Mouse (Mus musculus) heart, postnatal 0 days (tissue): ENCODE results near the gene Zkscan1. TPM values are rescaled to one million over a fixed set of nuclear protein-coding genes. Genes with fewer than 3 reads are reported as not detected.
"Not testable (repeated sequence)": the region's sequence is repeated elsewhere in the genome, so short reads cannot be mapped to it uniquely, and the experiment has no call there.

Experiments used
- ATAC-seq: fragments of 200-750 bp; cut with Nextera tagmentation; 2 replicates; pipeline ENCODE4 v1.8.0; 2017; ENCODE audit warnings: low read depth, moderate number of reproducible peaks, moderate library complexity; ENCODE audit not compliant: insufficient read depth
- DNase-seq: peaks from one replicate; pipeline ENCODE4 v3.0.0-alpha.2; 2016; ENCODE audit warnings: low spot score
- H3K27ac ChIP-seq: fragments of 300-500 bp; sonication (generic); 2 replicates; pipeline ENCODE4 v1.5.1; 2014; ENCODE audit warnings: low read depth, mild to moderate bottlenecking
- H3K27me3 ChIP-seq: fragments of 300-500 bp; sonication (generic); 2 replicates; pipeline ENCODE4 v1.6.1; 2014; ENCODE audit warnings: low read length, mixed read lengths; ENCODE audit not compliant: control insufficient read depth, insufficient read depth
- H3K36me3 ChIP-seq: fragments of 300-500 bp; sonication (generic); replicated peaks from 2 replicates; pipeline ENCODE4 v1.6.1; 2014; ENCODE audit warnings: low read length, mixed read lengths; ENCODE audit not compliant: control insufficient read depth, insufficient read depth
- H3K4me1 ChIP-seq: fragments of 300-500 bp; sonication (generic); 2 replicates; pipeline ENCODE4 v1.6.1; 2014; ENCODE audit warnings: antibody characterized with exemption; ENCODE audit not compliant: control insufficient read depth, insufficient read depth
- H3K4me2 ChIP-seq: fragments of 300-500 bp; sonication (generic); 2 replicates; pipeline ENCODE4 v1.6.1; 2014; ENCODE audit warnings: low read depth, mild to moderate bottlenecking, low read length, moderate library complexity
- H3K4me3 ChIP-seq: fragments of 300-500 bp; sonication (generic); 2 replicates; pipeline ENCODE4 v1.5.1; 2014; ENCODE audit warnings: low read depth, low read length
- H3K9ac ChIP-seq: fragments of 300-500 bp; sonication (generic); replicated peaks from 2 replicates; pipeline ENCODE4 v1.6.1; 2014; ENCODE audit warnings: low read depth, low read length, mixed read lengths
- H3K9me3 ChIP-seq: fragments of 300-500 bp; sonication (generic); replicated peaks from 2 replicates; pipeline ENCODE4 v1.6.1; 2016; ENCODE audit warnings: low read length; ENCODE audit not compliant: control insufficient read depth
- CTCF ChIP-seq: IDR thresholded peaks from 2 replicates; pipeline ENCODE4 v1.5.1; 2016; ENCODE audit warnings: antibody characterized with exemption, control low read depth, low read depth
- EP300 ChIP-seq: IDR thresholded peaks from 2 replicates; pipeline ENCODE4 v1.6.1; 2016; ENCODE audit warnings: antibody characterized with exemption, low read depth
- WGBS: fragments of 180-500 bp; shearing (Covaris S2); extraction: QIAGEN DNeasy Blood & Tissue Kit; methylation state at CpG from one replicate; pipeline ENCODE4 v1.1.7; 2014; 5-methylcytosine and 5-hydroxymethylcytosine counted together
- polyA plus RNA-seq: library from polyadenylated mRNA; unstranded; fragments of >200 nt; fragmentation: Nextera tagmentation; extraction: Ambion mirVana; gene quantifications from 2 replicates; pipeline ENCODE4 v1.2.1, GENCODE M21; 2015
- total RNA-seq: library from RNA; depleted of rRNA; stranded (reverse); fragments of >200 nt; gene quantifications from 2 replicates; pipeline ENCODE4 v1.2.3, GENCODE M21; 2014; ENCODE audit warnings: low replicate concordance; rRNA removed

Zkscan1 gene
- total RNA-seq (10.9 and 19.1 TPM in 2 replicates), polyA plus RNA-seq (5.4 and 6.5 TPM in 2 replicates)

GRCm38 (mm10) chr5:138084996-138085395 lies at the start of gene Zkscan1:
Gene Zkscan1, plus strand, starts transcription at chr5:138085084.
- peak; percentile 92 for DNase-seq
- peak within 1 kb of the TSS; percentile 78 for H3K4me3 ChIP-seq
- peak within 1 kb of the TSS; percentile 93 for H3K9ac ChIP-seq
- peaks cover 8% of the 10 kb centered on the region for H3K4me1 ChIP-seq
- peak within 1 kb of the TSS; percentile 87 for H3K4me2 ChIP-seq
- peak within 1 kb of the TSS; percentile 83 for H3K27ac ChIP-seq
- no peaks in the 10 kb centered on the region for H3K27me3 ChIP-seq
- no peaks in the 10 kb centered on the region for H3K9me3 ChIP-seq
- H3K36me3 ChIP-seq: peaks cover 5% of the 10 kb centered on the region; the same call in 1 of the 2 replicates
- ATAC-seq: peak; percentile 98
- TF ChIP-seq EP300: no peak
- no peak for TF ChIP-seq CTCF
- WGBS: under 1% methylated on average over 27 of the region's 27 CpGs

DNA sequence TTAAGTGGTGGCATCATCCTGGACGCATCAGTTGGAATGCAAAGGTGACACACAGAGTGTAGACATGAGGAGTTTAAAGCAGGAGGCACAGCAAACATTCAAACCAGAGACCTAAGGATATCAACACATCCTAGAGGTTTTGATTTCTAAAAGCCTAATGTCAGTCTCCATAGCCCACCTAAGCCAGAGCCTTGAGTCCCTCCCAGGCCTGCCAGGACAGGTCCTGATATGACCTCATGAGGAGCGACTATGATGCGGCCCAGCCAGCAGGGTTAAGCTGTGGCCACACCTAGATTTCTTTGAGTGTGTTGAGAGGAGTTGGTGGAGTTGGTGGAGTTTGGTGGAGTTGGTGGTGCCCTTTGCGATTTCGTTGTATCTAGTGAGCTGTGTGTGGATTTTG lies 32.0 kb upstream of the Zkscan1 start, which contains the start of gene Smok3c:
Gene Smok3c (plus strand): TSS at position 301 of the 400 bp plus-strand sequence.
- H3K27me3 ChIP-seq, H3K4me1 ChIP-seq, H3K4me2 ChIP-seq, H3K4me3 ChIP-seq, DNase-seq, ATAC-seq, H3K9ac ChIP-seq, H3K36me3 ChIP-seq, H3K27ac ChIP-seq, H3K9me3 ChIP-seq: not testable (repeated sequence)
- WGBS: no CpG with 5 or more reads among the region's 5 CpGs

DNA sequence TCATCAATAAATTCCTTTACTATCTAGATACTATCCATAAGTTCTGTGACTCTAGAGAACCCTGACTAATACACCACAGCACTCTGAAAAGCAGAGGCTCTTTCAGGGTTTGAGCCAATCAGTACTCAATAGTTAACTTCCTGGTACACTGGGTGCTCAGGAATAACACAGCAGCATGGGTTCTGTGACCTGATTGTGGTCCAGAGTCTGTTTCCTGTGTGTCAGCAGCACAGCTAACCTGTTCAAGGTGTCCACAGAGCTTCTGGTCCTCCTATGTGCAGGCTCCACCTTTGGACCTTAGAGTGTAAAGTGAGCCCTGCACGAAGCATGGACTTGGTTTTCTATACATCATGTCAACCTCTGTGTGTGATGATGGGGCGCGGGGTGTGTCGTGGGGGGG lies 11.1 kb upstream of the Zkscan1 start:
- Histone ChIP-seq H3K9ac (no peak overlapping the region), H3K4me1 (no peaks in the 10 kb centered on the region), H3K27ac (no peak overlapping the region), H3K36me3 (no peaks in the 10 kb centered on the region), H3K27me3 (no peaks in the 10 kb centered on the region), H3K4me3 (no peak overlapping the region), H3K9me3 (no peaks in the 10 kb centered on the region), H3K4me2 (no peak overlapping the region)
- whole genome bisulfite sequencing: 84% methylated on average over 4 of the region's 4 CpGs
- DNase-seq: no peak
- no peak for ATAC-seq
- TF ChIP-seq CTCF (no peak), EP300 (no peak)

DNA sequence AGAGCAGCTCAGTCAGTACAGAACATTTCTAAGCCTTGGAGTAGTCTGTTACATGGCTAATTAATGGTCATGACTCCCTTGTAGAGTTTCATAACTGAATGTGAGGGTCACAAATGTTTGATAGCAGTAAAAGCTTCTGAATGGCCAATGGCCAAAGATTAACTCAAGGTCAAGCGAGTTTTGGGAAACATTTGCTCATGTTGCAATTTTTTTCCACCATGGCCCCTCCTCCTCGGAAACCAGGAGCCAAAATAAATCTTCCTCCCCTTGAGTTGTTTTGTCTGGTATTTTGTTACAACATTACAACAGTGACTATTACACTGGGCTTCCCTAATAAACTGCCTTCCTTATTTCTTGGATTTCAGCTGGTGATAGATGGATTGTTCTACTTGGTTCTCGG lies 9.2 kb upstream of the Zkscan1 start:
- H3K4me1 ChIP-seq: no peaks in the 10 kb centered on the region
- TF ChIP-seq EP300 (no peak), CTCF (no peak)
- ATAC-seq (no peak), DNase-seq (no peak)
- no peaks in the 10 kb centered on the region for H3K9me3 ChIP-seq
- H3K27me3 ChIP-seq: no peaks in the 10 kb centered on the region
- H3K36me3 ChIP-seq: no peaks in the 10 kb centered on the region
- H3K4me3 ChIP-seq: no peak overlapping the region
- 55% methylated on average over 3 of the region's 3 CpGs for WGBS
- H3K27ac ChIP-seq: no peak overlapping the region
- H3K9ac ChIP-seq: no peak overlapping the region
- H3K4me2 ChIP-seq: no peak overlapping the region

DNA sequence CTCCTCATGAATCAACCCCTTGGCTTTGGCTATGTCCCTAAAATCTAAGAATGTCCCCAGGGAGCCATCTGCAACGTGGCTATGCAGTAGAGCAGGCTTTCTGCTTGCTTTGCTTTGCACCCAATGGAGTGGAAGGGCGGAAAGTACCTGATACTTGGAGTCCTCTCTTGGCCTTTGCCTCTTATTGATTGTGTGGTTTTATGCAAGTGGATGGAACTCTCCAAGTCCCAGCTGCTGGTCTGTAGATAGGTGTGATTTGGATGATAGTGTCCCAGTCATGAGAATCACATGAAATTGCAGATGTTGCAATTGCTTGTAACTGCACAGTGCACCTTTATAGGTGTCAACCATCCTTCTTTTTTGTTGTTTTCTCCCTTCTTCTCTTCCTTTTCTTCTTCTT lies 8.7 kb upstream of the Zkscan1 start:
- no peak for ATAC-seq
- 43% methylated on average over 2 of the region's 2 CpGs for WGBS
- Histone ChIP-seq H3K27me3 (no peaks in the 10 kb centered on the region), H3K36me3 (no peaks in the 10 kb centered on the region), H3K4me1 (no peaks in the 10 kb centered on the region), H3K4me2 (no peak overlapping the region), H3K9ac (no peak overlapping the region), H3K4me3 (no peak overlapping the region), H3K9me3 (no peaks in the 10 kb centered on the region), H3K27ac (no peak overlapping the region)
- TF ChIP-seq CTCF (no peak), EP300 (no peak)
- DNase-seq: no peak

- ATAC-seq: no peak
- TF ChIP-seq CTCF (no peak), EP300 (no peak)
These were observed 4.4 kb upstream of the Zkscan1 start for GRCm38 (mm10) chr5:138080456-138080855.

More at GRCm38 (mm10) chr5:138080456-138080855, 4.4 kb upstream of the Zkscan1 start:
- Histone ChIP-seq H3K4me3 (no peak overlapping the region), H3K4me2 (no peak overlapping the region), H3K27ac (no peak overlapping the region), H3K36me3 (no peaks in the 10 kb centered on the region), H3K27me3 (no peaks in the 10 kb centered on the region), H3K9ac (no peak overlapping the region), H3K9me3 (no peaks in the 10 kb centered on the region), H3K4me1 (no peaks in the 10 kb centered on the region; the same call in 1 of the 2 replicates)
- WGBS: 81% methylated on average over 5 of the region's 5 CpGs
- DNase-seq: no peak
